Mouse (Mus musculus): ENCODE measurements around the gene Tubb5.

Gene Tubb5

GRCm38 (mm10) chr17:35838122-35838544 is at the start of gene Tubb5:
Tubb5 (minus strand) TSS chr17:35838306.
- peak; percentile 98 for DNase-seq

- DNase-seq: no peak
Measured at GRCm38 (mm10) chr17:35887725-35888124, 49.6 kb upstream of the Tubb5 start.

GRCm38 (mm10) chr17:35883777-35884176 is 45.7 kb upstream of the Tubb5 start:
- no peak for DNase-seq

GRCm38 (mm10) chr17:35882924-35883323 is 44.8 kb upstream of the Tubb5 start:
- no peak for DNase-seq

- DNase-seq: peak; percentile 97
Measured at GRCm38 (mm10) chr17:35879245-35880057, 41.3 kb upstream of the Tubb5 start, which contains the start of gene Dhx16. Dhx16 (plus strand) TSS chr17:35879819.

- DNase-seq: peak; percentile 46
Measured at GRCm38 (mm10) chr17:35874721-35875120, 36.6 kb upstream of the Tubb5 start.

GRCm38 (mm10) chr17:35873774-35874519 is 35.8 kb upstream of the Tubb5 start:
- DNase-seq: peak; percentile 86

- DNase-seq: no peak
Measured at GRCm38 (mm10) chr17:35870884-35871696, 33.0 kb upstream of the Tubb5 start.

- peak; percentile 66 for DNase-seq
Measured at GRCm38 (mm10) chr17:35870151-35870883, 32.2 kb upstream of the Tubb5 start.

- DNase-seq: no peak
Measured at GRCm38 (mm10) chr17:35869346-35870067, 31.4 kb upstream of the Tubb5 start.

GRCm38 (mm10) chr17:35868961-35869345 is 30.8 kb upstream of the Tubb5 start:
- DNase-seq: no peak

GRCm38 (mm10) chr17:35868165-35868820 is 30.2 kb upstream of the Tubb5 start:
- no peak for DNase-seq

- peak; percentile 51 for DNase-seq
Measured at GRCm38 (mm10) chr17:35866911-35867890, 29.1 kb upstream of the Tubb5 start.

GRCm38 (mm10) chr17:35866281-35866831 is 28.2 kb upstream of the Tubb5 start:
- DNase-seq: peak; percentile 51

GRCm38 (mm10) chr17:35865481-35866280 is 27.6 kb upstream of the Tubb5 start, which contains the start of gene Ppp1r18:
Ppp1r18 (plus strand) TSS chr17:35865593.
- DNase-seq: peak; percentile 53

GRCm38 (mm10) chr17:35864832-35865353 is 26.8 kb upstream of the Tubb5 start:
- DNase-seq: no peak

- peak; percentile 89 for DNase-seq
Measured at GRCm38 (mm10) chr17:35861198-35861857, 23.2 kb upstream of the Tubb5 start, which contains the start of gene Nrm. Nrm (plus strand) TSS chr17:35861318.

GRCm38 (mm10) chr17:35860831-35861197 is 22.7 kb upstream of the Tubb5 start:
- no peak for DNase-seq
